Mouse (Mus musculus) C2C12 (cell line): Measurements from ENCODE around the gene Slc4a8.

ENCODE experiments used
- CTCF ChIP-seq: IDR thresholded peaks from one replicate; pipeline ENCODE4 v1.5.1; 2011; ENCODE audit not compliant: control insufficient read depth, insufficient read depth, insufficient read length
- MAX ChIP-seq: IDR thresholded peaks from one replicate; pipeline ENCODE4 v1.6.1; 2011; ENCODE audit warnings: mild to moderate bottlenecking, control low read depth
- MYOG ChIP-seq: IDR thresholded peaks from one replicate; pipeline ENCODE4 v1.6.1; 2011; ENCODE audit not compliant: control insufficient read depth, insufficient read length; ENCODE audit errors: extremely low read depth

DNA sequence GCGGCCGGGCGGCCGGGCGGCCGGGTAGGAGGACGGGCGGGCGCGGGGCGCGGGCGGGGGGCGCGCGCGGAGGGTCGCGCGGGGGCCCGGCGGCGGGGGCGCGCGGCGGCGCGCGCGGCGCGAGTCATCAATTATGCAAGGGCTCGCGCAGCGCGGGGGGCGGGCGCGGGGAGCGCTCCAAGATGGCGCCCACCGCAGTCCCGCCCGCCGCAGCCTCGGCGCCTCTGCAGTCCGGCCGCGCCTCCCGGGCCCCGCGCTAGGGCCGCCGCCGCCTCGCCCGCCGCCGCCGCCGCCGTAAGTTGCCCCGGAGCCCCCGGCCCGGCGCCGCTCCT is 109.2 kb downstream of the Slc4a8 start:
- TF ChIP-seq CTCF (no peak), MAX (no peak), MYOG (no peak)
